Mouse (Mus musculus): ENCODE measurements at regions not wholly inside any gene's neighbourhood (a gene's known extent, or its start where the extent isn't known, plus 50 kb on each side); places are given as distances from the start of the nearest gene placed in this dataset.

- no peak for ATAC-seq
- H3K9ac ChIP-seq (ENCODE audit: low read depth, low read length) = no peak overlapping the region
- no peaks in the 10 kb centered on the region for H3K27me3 ChIP-seq (ENCODE audit: control insufficient read depth, insufficient read depth, low read depth, low read length)
- H3K36me3 ChIP-seq (ENCODE audit: control insufficient read depth, insufficient read depth, low read length) = no peaks in the 10 kb centered on the region
- H3K4me2 ChIP-seq (ENCODE audit: low read length) = no peak overlapping the region
- H3K4me1 ChIP-seq (ENCODE audit: control insufficient read depth, insufficient read depth, low read length) = no peaks in the 10 kb centered on the region
- 67% methylated on average over 5 of the region's 5 CpGs for WGBS
- H3K9me3 ChIP-seq (replicated peaks; ENCODE audit: control insufficient read depth, low read length, poor library complexity, severe bottlenecking) = no peaks in the 10 kb centered on the region; the same call in 1 of the 2 replicates
- H3K4me3 ChIP-seq (ENCODE audit: low read depth, low read length) = no peak overlapping the region
- no peak overlapping the region for H3K27ac ChIP-seq (ENCODE audit: low read length)
Observed at GRCm38 (mm10) chr1:75677695-75678094, 131.6 kb downstream of the Slc4a3 start.

DNA sequence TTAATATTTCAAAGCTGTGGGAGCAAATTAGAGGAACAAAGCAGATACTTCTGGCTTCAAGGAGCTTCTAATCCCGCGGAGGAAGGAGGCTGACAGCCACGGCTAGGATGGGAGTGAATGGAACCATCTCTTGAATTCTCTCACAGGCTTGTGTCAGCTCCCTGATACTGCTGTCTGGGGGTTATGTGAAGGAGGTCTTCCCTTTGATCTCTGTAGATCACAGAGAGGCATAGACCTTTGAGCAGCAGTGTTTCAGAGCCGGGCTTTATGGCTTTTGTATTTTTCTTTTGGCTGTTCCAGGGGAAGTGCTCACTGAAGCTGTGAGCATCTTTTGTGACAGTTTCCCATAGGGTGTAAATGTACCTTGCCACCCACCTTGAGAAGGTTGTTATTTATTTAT, 132.2 kb downstream of the Slc4a3 start:
- H3K4me2 ChIP-seq (ENCODE audit: low read length) = no peak overlapping the region
- H3K27me3 ChIP-seq (ENCODE audit: control insufficient read depth, insufficient read depth, low read depth, low read length) = no peaks in the 10 kb centered on the region
- H3K4me1 ChIP-seq (ENCODE audit: control insufficient read depth, insufficient read depth, low read length) = no peaks in the 10 kb centered on the region
- no peak overlapping the region for H3K9ac ChIP-seq (ENCODE audit: low read depth, low read length)
- 9% methylated on average over 4 of the region's 4 CpGs for WGBS
- no peaks in the 10 kb centered on the region for H3K36me3 ChIP-seq (ENCODE audit: control insufficient read depth, insufficient read depth, low read length)
- H3K9me3 ChIP-seq (replicated peaks; ENCODE audit: control insufficient read depth, low read length, poor library complexity, severe bottlenecking) = no peaks in the 10 kb centered on the region; the same call in 1 of the 2 replicates
- ATAC-seq = peak; percentile 39; the same call in 1 of the 2 replicates
- no peak overlapping the region for H3K4me3 ChIP-seq (ENCODE audit: low read depth, low read length)
- no peak overlapping the region for H3K27ac ChIP-seq (ENCODE audit: low read length)

DNA sequence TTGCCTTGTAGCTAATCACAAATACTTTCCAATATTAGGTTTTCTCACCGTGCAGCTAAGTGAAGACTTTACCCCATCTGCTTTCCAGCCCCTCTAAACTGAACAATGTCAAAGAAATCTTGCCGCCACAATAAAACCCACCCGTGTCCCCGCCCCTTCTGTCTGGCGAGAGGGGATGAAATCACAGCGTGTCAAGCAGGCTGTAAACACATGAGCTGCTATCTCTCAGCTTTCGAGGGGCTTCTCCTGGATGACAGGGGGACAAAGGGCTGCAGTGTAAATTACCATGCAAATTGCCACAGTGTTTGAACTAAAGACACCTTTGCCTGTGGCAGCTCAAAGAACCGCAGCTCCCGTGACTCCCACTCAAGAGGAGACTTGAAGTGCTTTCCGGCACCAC, 134.3 kb downstream of the Slc4a3 start:
- no peaks in the 10 kb centered on the region; the same call in 1 of the 2 replicates for H3K9me3 ChIP-seq (replicated peaks; ENCODE audit: control insufficient read depth, low read length, poor library complexity, severe bottlenecking)
- H3K4me1 ChIP-seq (ENCODE audit: control insufficient read depth, insufficient read depth, low read length) = no peaks in the 10 kb centered on the region
- H3K27me3 ChIP-seq (ENCODE audit: control insufficient read depth, insufficient read depth, low read depth, low read length) = no peaks in the 10 kb centered on the region
- no peak overlapping the region for H3K9ac ChIP-seq (ENCODE audit: low read depth, low read length)
- H3K4me2 ChIP-seq (ENCODE audit: low read length) = no peak overlapping the region; the same call in 1 of the 2 replicates
- 16% methylated on average over 10 of the region's 10 CpGs for WGBS
- no peak overlapping the region for H3K4me3 ChIP-seq (ENCODE audit: low read depth, low read length)
- no peak for ATAC-seq
- H3K27ac ChIP-seq (ENCODE audit: low read length) = no peak overlapping the region
- no peaks in the 10 kb centered on the region for H3K36me3 ChIP-seq (ENCODE audit: control insufficient read depth, insufficient read depth, low read length)

GRCm38 (mm10) chr1:75681913-75682312, 135.8 kb downstream of the Slc4a3 start:
- Histone ChIP-seq H3K9ac (ENCODE audit: low read depth, low read length) (no peak overlapping the region), H3K36me3 (ENCODE audit: control insufficient read depth, insufficient read depth, low read length) (no peaks in the 10 kb centered on the region), H3K4me3 (ENCODE audit: low read depth, low read length) (no peak overlapping the region), H3K27ac (ENCODE audit: low read length) (no peak overlapping the region), H3K9me3 (replicated peaks; ENCODE audit: control insufficient read depth, low read length, poor library complexity, severe bottlenecking) (no peaks in the 10 kb centered on the region; the same call in 1 of the 2 replicates), H3K4me2 (ENCODE audit: low read length) (no peak overlapping the region), H3K27me3 (ENCODE audit: control insufficient read depth, insufficient read depth, low read depth, low read length) (no peaks in the 10 kb centered on the region), H3K4me1 (ENCODE audit: control insufficient read depth, insufficient read depth, low read length) (no peaks in the 10 kb centered on the region)
- 95% methylated on average over 5 of the region's 5 CpGs for WGBS
- no peak for ATAC-seq

GRCm38 (mm10) chr1:75692781-75693180, 146.7 kb downstream of the Slc4a3 start:
- ATAC-seq = no peak
- 95% methylated on average over 1 of the region's 1 CpGs for WGBS
- H3K4me2 ChIP-seq (ENCODE audit: low read length) = no peak overlapping the region
- no peaks in the 10 kb centered on the region for H3K36me3 ChIP-seq (ENCODE audit: control insufficient read depth, insufficient read depth, low read length)
- no peaks in the 10 kb centered on the region for H3K27me3 ChIP-seq (ENCODE audit: control insufficient read depth, insufficient read depth, low read depth, low read length)
- H3K27ac ChIP-seq (ENCODE audit: low read length) = no peak overlapping the region
- H3K9ac ChIP-seq (ENCODE audit: low read depth, low read length) = no peak overlapping the region
- H3K9me3 ChIP-seq (replicated peaks; ENCODE audit: control insufficient read depth, low read length, poor library complexity, severe bottlenecking) = no peaks in the 10 kb centered on the region
- H3K4me1 ChIP-seq (ENCODE audit: control insufficient read depth, insufficient read depth, low read length) = no peaks in the 10 kb centered on the region
- no peak overlapping the region for H3K4me3 ChIP-seq (ENCODE audit: low read depth, low read length)

DNA sequence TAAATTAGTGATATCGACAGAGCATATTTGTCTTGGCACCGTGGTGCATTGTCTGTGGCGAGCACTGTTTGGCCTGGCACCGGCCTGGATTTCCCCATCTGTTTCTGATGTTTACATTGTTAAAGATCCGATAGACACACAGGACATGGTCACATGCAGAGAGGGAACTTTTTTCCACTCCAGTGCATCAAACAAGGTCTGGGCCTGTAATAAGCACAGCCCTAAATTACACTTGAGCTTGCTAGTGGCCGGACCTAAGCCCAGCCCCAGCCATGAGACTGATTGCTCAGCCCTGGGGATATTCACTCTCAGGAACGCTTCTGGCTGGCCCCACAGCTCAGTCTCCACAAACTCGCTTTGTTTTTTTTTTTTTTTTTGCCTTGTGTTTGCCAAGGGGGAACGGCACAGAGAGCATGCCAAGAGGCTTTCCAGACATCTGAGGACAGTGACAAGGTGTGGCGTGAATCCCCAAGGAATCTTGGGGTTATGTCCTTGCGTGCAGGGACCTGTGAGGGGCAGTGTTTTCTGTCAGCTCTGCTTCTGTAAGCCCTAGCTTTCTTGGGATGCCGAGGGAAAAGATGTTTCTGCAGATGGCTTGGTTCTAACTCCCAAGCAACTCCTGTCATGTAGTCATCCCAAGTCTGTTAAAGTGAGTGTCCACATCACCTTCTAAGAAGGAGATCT, 147.3 kb downstream of the Slc4a3 start:
- peak; percentile 36; the same call in 1 of the 2 replicates for ATAC-seq
- no peaks in the 10 kb centered on the region for H3K36me3 ChIP-seq (ENCODE audit: control insufficient read depth, insufficient read depth, low read length)
- H3K9ac ChIP-seq (ENCODE audit: low read depth, low read length) = no peak overlapping the region
- 43% methylated on average over 12 of the region's 12 CpGs for WGBS
- no peaks in the 10 kb centered on the region for H3K9me3 ChIP-seq (replicated peaks; ENCODE audit: control insufficient read depth, low read length, poor library complexity, severe bottlenecking)
- no peak overlapping the region for H3K4me3 ChIP-seq (ENCODE audit: low read depth, low read length)
- no peaks in the 10 kb centered on the region for H3K27me3 ChIP-seq (ENCODE audit: control insufficient read depth, insufficient read depth, low read depth, low read length)
- no peak overlapping the region for H3K27ac ChIP-seq (ENCODE audit: low read length)
- H3K4me2 ChIP-seq (ENCODE audit: low read length) = no peak overlapping the region
- H3K4me1 ChIP-seq (ENCODE audit: control insufficient read depth, insufficient read depth, low read length) = no peaks in the 10 kb centered on the region

DNA sequence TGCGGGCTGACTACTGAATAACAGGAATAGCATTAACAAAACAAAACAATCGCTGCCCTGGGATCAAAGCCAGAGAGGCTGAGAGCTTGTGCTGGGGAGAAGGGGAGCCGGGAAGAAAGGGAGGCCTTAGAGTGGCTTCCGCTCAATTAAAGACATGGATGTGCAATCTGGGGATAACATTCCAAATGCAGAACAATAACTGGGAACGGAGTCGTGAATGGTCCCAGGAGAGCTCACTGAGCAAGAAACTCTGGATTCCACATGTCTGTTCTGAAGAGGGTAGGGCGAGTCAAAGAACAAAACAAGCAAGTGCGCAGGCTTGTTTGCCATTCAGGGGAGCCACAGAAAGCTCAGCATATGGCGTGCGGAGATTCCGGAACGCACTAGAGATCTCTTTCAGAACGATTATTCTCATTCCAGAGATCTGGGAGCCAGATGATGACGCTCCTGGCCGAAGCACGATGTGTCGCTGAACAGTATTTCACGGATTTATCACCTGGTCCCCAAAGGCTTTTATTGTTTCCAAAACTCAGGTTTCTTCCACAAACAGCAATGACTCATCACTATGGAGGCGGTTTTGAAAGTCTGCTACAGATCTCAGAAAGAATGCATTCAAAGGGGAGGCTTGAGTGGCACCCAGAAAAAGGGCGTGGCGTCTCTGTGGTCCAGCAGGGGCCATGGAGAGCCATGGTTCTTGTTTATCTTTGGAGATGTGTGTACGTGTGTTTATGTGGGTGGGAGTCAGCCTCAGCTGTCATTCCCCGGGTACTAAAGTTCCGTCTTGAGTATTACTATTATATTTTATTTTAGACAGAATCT, 159.0 kb downstream of the Slc4a3 start:
- 0 out of 2 replicates have a peak, but pooled peaks cover 2% of the 10 kb centered on the region for H3K4me1 ChIP-seq (ENCODE audit: control insufficient read depth, insufficient read depth, low read length)
- no peak overlapping the region; the same call in 1 of the 2 replicates for H3K4me3 ChIP-seq (ENCODE audit: low read depth, low read length)
- no peak overlapping the region for H3K27ac ChIP-seq (ENCODE audit: low read length)
- no peak for ATAC-seq
- H3K9me3 ChIP-seq (replicated peaks; ENCODE audit: control insufficient read depth, low read length, poor library complexity, severe bottlenecking) = no peaks in the 10 kb centered on the region
- 24% methylated on average over 24 of the region's 24 CpGs for WGBS
- no peaks in the 10 kb centered on the region for H3K36me3 ChIP-seq (ENCODE audit: control insufficient read depth, insufficient read depth, low read length)
- H3K4me2 ChIP-seq (ENCODE audit: low read length) = peak overlapping the region; percentile 40
- H3K27me3 ChIP-seq (ENCODE audit: control insufficient read depth, insufficient read depth, low read depth, low read length) = no peaks in the 10 kb centered on the region; the same call in 1 of the 2 replicates
- no peak overlapping the region for H3K9ac ChIP-seq (ENCODE audit: low read depth, low read length)

DNA sequence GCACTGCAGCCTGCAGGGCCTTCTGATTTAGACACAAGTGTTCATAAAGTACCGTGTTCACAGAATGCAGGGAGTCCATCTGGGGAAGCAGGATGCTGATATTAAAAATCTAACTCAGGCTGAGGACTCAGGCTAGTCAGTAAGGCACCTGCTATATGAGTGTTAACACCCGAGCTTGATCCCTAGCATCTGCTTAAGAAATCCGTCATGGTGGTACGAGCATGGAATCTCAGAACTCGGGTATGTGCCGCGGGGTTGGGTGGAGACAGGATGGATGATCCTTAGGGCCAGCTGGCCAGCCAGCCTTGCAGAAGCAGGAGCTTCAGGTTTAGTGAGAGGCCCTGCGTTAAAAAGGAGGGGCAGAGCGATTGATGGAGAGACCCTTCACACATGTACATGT, 160.1 kb downstream of the Slc4a3 start:
- Histone ChIP-seq H3K9me3 (replicated peaks; ENCODE audit: control insufficient read depth, low read length, poor library complexity, severe bottlenecking) (no peaks in the 10 kb centered on the region), H3K9ac (ENCODE audit: low read depth, low read length) (no peak overlapping the region), H3K4me2 (ENCODE audit: low read length) (no peak overlapping the region), H3K36me3 (ENCODE audit: control insufficient read depth, insufficient read depth, low read length) (no peaks in the 10 kb centered on the region), H3K27ac (ENCODE audit: low read length) (no peak overlapping the region), H3K4me1 (ENCODE audit: control insufficient read depth, insufficient read depth, low read length) (0 out of 2 replicates have a peak, but pooled peaks cover 2% of the 10 kb centered on the region), H3K27me3 (ENCODE audit: control insufficient read depth, insufficient read depth, low read depth, low read length) (no peaks in the 10 kb centered on the region; the same call in 1 of the 2 replicates), H3K4me3 (ENCODE audit: low read depth, low read length) (no peak overlapping the region)
- WGBS = 67% methylated on average over 9 of the region's 9 CpGs
- ATAC-seq = no peak

GRCm38 (mm10) chr1:75723431-75723830, 177.4 kb downstream of the Slc4a3 start:
- Histone ChIP-seq H3K27ac (ENCODE audit: low read length) (no peak overlapping the region), H3K4me3 (ENCODE audit: low read depth, low read length) (no peak overlapping the region), H3K4me2 (ENCODE audit: low read length) (no peak overlapping the region), H3K9ac (ENCODE audit: low read depth, low read length) (no peak overlapping the region), H3K4me1 (ENCODE audit: control insufficient read depth, insufficient read depth, low read length) (no peaks in the 10 kb centered on the region), H3K36me3 (ENCODE audit: control insufficient read depth, insufficient read depth, low read length) (no peaks in the 10 kb centered on the region), H3K27me3 (ENCODE audit: control insufficient read depth, insufficient read depth, low read depth, low read length) (no peaks in the 10 kb centered on the region), H3K9me3 (replicated peaks; ENCODE audit: control insufficient read depth, low read length, poor library complexity, severe bottlenecking) (no peaks in the 10 kb centered on the region; the same call in 1 of the 2 replicates)
- no peak for ATAC-seq
- WGBS = 83% methylated on average over 5 of the region's 5 CpGs
